Mouse (Mus musculus) lung, embryonic 15.5 days (tissue): Measurements from ENCODE around the gene Cyp4f14. TPM values are rescaled to one million over a fixed set of nuclear protein-coding genes. Genes with fewer than 3 reads are reported as not detected.

Experiments used
- polyA plus RNA-seq: library from polyadenylated mRNA; unstranded; fragments of >200 nt; fragmentation: Nextera tagmentation; extraction: Ambion mirVana; gene quantifications from 2 replicates; pipeline ENCODE4 v1.2.1, GENCODE M21; 2015

The Cyp4f14 gene
- polyA plus RNA-seq, 1 experiment from 2014 or later = not detected

Other genes with a start within 250 kb of the Cyp4f14 start
- gene Cyp4f15, start 231.7 kb downstream of the Cyp4f14 start, polyA plus RNA-seq = not detected in 2 replicates
- gene Zfp871, start 129.1 kb downstream of the Cyp4f14 start, polyA plus RNA-seq = 28.5 and 33.8 TPM in 2 replicates
- gene Zfp811, start 107.4 kb downstream of the Cyp4f14 start, polyA plus RNA-seq = 2.0 and 2.3 TPM in 2 replicates
- 13.7 and 14.9 TPM in 2 replicates for gene Zfp799, start 87.1 kb downstream of the Cyp4f14 start, polyA plus RNA-seq
- gene Zfp870, start 25.7 kb downstream of the Cyp4f14 start, polyA plus RNA-seq = 7.5 and 8.2 TPM in 2 replicates
- gene Cyp4f13, start 30.1 kb upstream of the Cyp4f14 start, polyA plus RNA-seq = 10.7 and 11.4 TPM in 2 replicates
- 10.8 and 12.6 TPM in 2 replicates for gene Zfp472, start 48.5 kb upstream of the Cyp4f14 start, polyA plus RNA-seq
- 11.4 and 11.8 TPM in 2 replicates for gene Zfp952, start 75.8 kb upstream of the Cyp4f14 start, polyA plus RNA-seq
- 13.5 and 13.9 TPM in 2 replicates for gene Zfp763, start 116.1 kb upstream of the Cyp4f14 start, polyA plus RNA-seq
- gene 4921501E09Rik, start 150.7 kb upstream of the Cyp4f14 start, polyA plus RNA-seq = not detected in 2 replicates
- gene Zfp563, start 172.0 kb upstream of the Cyp4f14 start, polyA plus RNA-seq = 8.5 and 8.7 TPM in 2 replicates
- gene Morc2b, start 222.3 kb upstream of the Cyp4f14 start, polyA plus RNA-seq = not detected in 2 replicates